Comparison of ENCODE assay signal across 8 mouse cellular contexts in genomic region chr8:111732004-111732403, GRCm38 (mm10). TPM values are rescaled to one million over a fixed set of nuclear protein-coding genes. Genes with fewer than 3 reads are reported as not detected.
DNase-seq lines count a peak whose midpoint lies in the region; ATAC-seq lines count a peak whose summit lies in the region.

No protein-coding gene starts in this region.

- ATAC-seq in erythroid progenitor cell, adult 5-6 weeks (replicated peaks; ENCODE audit: low FRiP score, poor library complexity, severe bottlenecking) = peak; percentile 88
- ATAC-seq in heart, embryonic 12.5 days (ENCODE audit: insufficient number of reproducible peaks, low FRiP score) = peak; percentile 92
- ATAC-seq in kidney, embryonic 16.5 days (ENCODE audit: low FRiP score, low TSS enrichment) = peak; percentile 90
- peak; percentile 66; the same call in 1 of the 2 replicates for ATAC-seq in monocyte, adult 5-6 weeks (replicated peaks; ENCODE audit: insufficient number of reproducible peaks, low FRiP score, low TSS enrichment, poor library complexity, severe bottlenecking)

- no peaks in the 10 kb centered on the region for H3K27me3 ChIP-seq in heart, embryonic 12.5 days (replicated peaks)
- no peaks in the 10 kb centered on the region for H3K27me3 ChIP-seq in kidney, embryonic 16.5 days (ENCODE audit: insufficient read depth, low read length)

- H3K36me3 ChIP-seq in heart, embryonic 12.5 days = no peaks in the 10 kb centered on the region
- H3K36me3 ChIP-seq in kidney, embryonic 16.5 days (ENCODE audit: insufficient read depth, low read length) = no peaks in the 10 kb centered on the region

- no peaks in the 10 kb centered on the region for H3K9me3 ChIP-seq in heart, embryonic 12.5 days (replicated peaks)
- H3K9me3 ChIP-seq in kidney, embryonic 16.5 days (ENCODE audit: low read length) = no peaks in the 10 kb centered on the region

- H3K4me1 ChIP-seq in brown adipose tissue, adult 24 weeks (ENCODE audit: control insufficient read depth, insufficient read depth, insufficient read length, low read length) = peaks cover 74% of the 10 kb centered on the region
- H3K4me1 ChIP-seq in heart, embryonic 12.5 days (replicated peaks) = peaks cover 93% of the 10 kb centered on the region
- H3K4me1 ChIP-seq in kidney, embryonic 16.5 days (ENCODE audit: insufficient read depth, low read length) = peaks cover 90% of the 10 kb centered on the region

- DNase-seq in CD4-positive, CD25-positive, alpha-beta regulatory T cell, adult 2 months (ENCODE audit: low read depth, low spot score) = peak; percentile 90
- peak; percentile 95 for DNase-seq in liver
- peak; percentile 81 to 82 for DNase-seq in spleen, postnatal 36 days (ENCODE audit: low spot score in 2 of 2)

- WGBS in heart, embryonic 12.5 days = 0% methylated on average over 39 of the region's 41 CpGs
- WGBS in kidney, embryonic 16.5 days = 0% methylated on average over 32 of the region's 41 CpGs

- peak overlapping the region; percentile 67 for H3K4me3 ChIP-seq in brown adipose tissue, adult 24 weeks (ENCODE audit: insufficient read depth, low read depth, low read length)
- peak overlapping the region; percentile 96 for H3K4me3 ChIP-seq in heart, embryonic 12.5 days
- peak overlapping the region; percentile 82 for H3K4me3 ChIP-seq in kidney, embryonic 16.5 days (ENCODE audit: low read length)

- peak overlapping the region; percentile 93 for H3K4me2 ChIP-seq in heart, embryonic 12.5 days
- H3K4me2 ChIP-seq in kidney, embryonic 16.5 days (replicated peaks; ENCODE audit: low read depth, low read length) = peak overlapping the region; percentile 72

- peak overlapping the region; percentile 98 for H3K9ac ChIP-seq in heart, embryonic 12.5 days
- peak overlapping the region; percentile 93 for H3K9ac ChIP-seq in kidney, embryonic 16.5 days (replicated peaks; ENCODE audit: low read length)

- peak overlapping the region; percentile 94 for H3K27ac ChIP-seq in brown adipose tissue, adult 24 weeks (replicated peaks; ENCODE audit: low read depth, low read length)
- H3K27ac ChIP-seq in heart, embryonic 12.5 days (ENCODE audit: poor library complexity, severe bottlenecking) = peak overlapping the region; percentile 93
- peak overlapping the region; percentile 92 for H3K27ac ChIP-seq in kidney, embryonic 16.5 days (ENCODE audit: low read length)

RNA-seq across cellular contexts. Expression of gene Bcar1, which starts 11.6 kb away (rescaled TPM):
- 6.5 and 8.7 TPM in 2 replicates for polyA plus RNA-seq in brown adipose tissue, adult 24 weeks (2012; ENCODE audit: insufficient read depth, insufficient read length, missing spikeins)
- not detected in 2 replicates for total RNA-seq in erythroid progenitor cell, adult 5-6 weeks (2015; ENCODE audit: low replicate concordance)
- 0.64 TPM in 1 of 2 replicates, not detected in the other for total RNA-seq in erythroid progenitor cell, adult 5-6 weeks (2017; ENCODE audit: low replicate concordance)
- 46.4 and 47.2 TPM in 2 replicates for polyA plus RNA-seq in heart, embryonic 12.5 days (2016; fragmentation: Nextera tagmentation; extraction: Ambion mirVana)
- polyA plus RNA-seq in kidney, embryonic 16.5 days (2015; fragmentation: Nextera tagmentation; extraction: Ambion mirVana) = 49.6 and 60.1 TPM in 2 replicates
- total RNA-seq in monocyte, adult 5-6 weeks (2017) = not detected in 3 replicates

RNA-seq across cellular contexts. Expression of gene Ctrb1, which starts 41.2 kb away (rescaled TPM):
- polyA plus RNA-seq in brown adipose tissue, adult 24 weeks (2012; ENCODE audit: insufficient read depth, insufficient read length, missing spikeins) = not detected in 2 replicates
- total RNA-seq in erythroid progenitor cell, adult 5-6 weeks (2015; ENCODE audit: low replicate concordance) = not detected in 2 replicates
- not detected in 2 replicates for total RNA-seq in erythroid progenitor cell, adult 5-6 weeks (2017; ENCODE audit: low replicate concordance)
- not detected in 2 replicates for polyA plus RNA-seq in heart, embryonic 12.5 days (2016; fragmentation: Nextera tagmentation; extraction: Ambion mirVana)
- polyA plus RNA-seq in kidney, embryonic 16.5 days (2015; fragmentation: Nextera tagmentation; extraction: Ambion mirVana) = 0.35 TPM in 1 of 2 replicates, not detected in the other
- total RNA-seq in monocyte, adult 5-6 weeks (2017) = not detected in 3 replicates

Comparison
In these comparisons a context has a peak if more than half of its experiments do, and no peak if none do; other contexts are left out.
1. Peak in every context shown above with its lines: DNase-seq, ATAC-seq, H3K4me3 ChIP-seq and H3K27ac ChIP-seq.